Comparison of ENCODE assay signal across 9 mouse cellular contexts in genomic region chr11:111445764-111446163, GRCm38 (mm10).
A peak's percentile ranks its signal among the peaks of the same experiment; 100 is the strongest.
DNase-seq lines count a peak whose midpoint lies in the region; ATAC-seq lines count a peak whose summit lies in the region.
"Had no signal": no experiment of that assay in that cellular context is flagged by ENCODE, and none has a peak within 500 bp of the region (broad histone marks: within the 10 kb centered on the region; RNA-seq: fewer than 3 reads in every experiment).

No protein-coding gene starts in this region.

- intact Hi-C loops in heart, postnatal 36 days (cut with DNase I), result loop anchor here (1.0 to 5.0 kb wide), 6 partner anchors 77 to 946 kb away; partner anchors contain the start of gene Kcnj2

- ATAC-seq in neural tube, embryonic 11.5 days (ENCODE audit: insufficient read depth, low FRiP score, low TSS enrichment), result no peak
- ATAC-seq in neural tube, embryonic 15.5 days (ENCODE audit: low FRiP score), result no peak

- DNase-seq in heart, adult 8-10 months (ENCODE audit: low spot score), result peak; percentile 39
- DNase-seq in heart, postnatal 36 days, result no peak
- peak; percentile 44 for DNase-seq in neural tube, embryonic 11.5 days (ENCODE audit: low spot score)
- DNase-seq in fibroblast of lung, adult 2 months (ENCODE audit: low read depth), result peak; percentile 40
- peak; percentile 49 for DNase-seq in retina, postnatal 7 days (ENCODE audit: low read depth, low spot score)
- DNase-seq in gastrocnemius, postnatal 25 days, result no peak
- DNase-seq in thymus, postnatal 14 days, result no peak
- DNase-seq: liver, embryonic 13.5 days had no signal

- H3K9ac ChIP-seq in neural tube, embryonic 11.5 days (ENCODE audit: low read length), result no peak overlapping the region
- no peak overlapping the region for H3K9ac ChIP-seq in neural tube, embryonic 15.5 days (replicated peaks)
- H3K9ac ChIP-seq: liver, embryonic 13.5 days had no signal

- no peak overlapping the region for H3K4me3 ChIP-seq in neural tube, embryonic 11.5 days (ENCODE audit: low read depth, low read length)
- H3K4me3 ChIP-seq in neural tube, embryonic 15.5 days (replicated peaks), result no peak overlapping the region
- H3K4me3 ChIP-seq: liver, embryonic 13.5 days had no signal

- no peaks in the 10 kb centered on the region for H3K27me3 ChIP-seq in neural tube, embryonic 11.5 days (ENCODE audit: control insufficient read depth, insufficient read depth, low read length)
- H3K27me3 ChIP-seq in neural tube, embryonic 15.5 days (replicated peaks), result no peaks in the 10 kb centered on the region
- H3K27me3 ChIP-seq: liver, embryonic 13.5 days had no signal

- no peaks in the 10 kb centered on the region for H3K36me3 ChIP-seq in neural tube, embryonic 11.5 days (ENCODE audit: control insufficient read depth, insufficient read depth, low read length)
- H3K36me3 ChIP-seq in neural tube, embryonic 15.5 days, result no peaks in the 10 kb centered on the region
- H3K36me3 ChIP-seq: liver, embryonic 13.5 days had no signal

- no peak overlapping the region for H3K27ac ChIP-seq in neural tube, embryonic 11.5 days (ENCODE audit: low read depth, low read length)
- H3K27ac ChIP-seq in neural tube, embryonic 15.5 days (replicated peaks), result no peak overlapping the region
- H3K27ac ChIP-seq: liver, embryonic 13.5 days had no signal

- WGBS in neural tube, embryonic 11.5 days, result 11% methylated on average over 4 of the region's 4 CpGs
- WGBS in neural tube, embryonic 15.5 days, result 15% methylated on average over 4 of the region's 4 CpGs

- H3K4me2 ChIP-seq in neural tube, embryonic 11.5 days (ENCODE audit: low read depth), result no peak overlapping the region
- H3K4me2 ChIP-seq in neural tube, embryonic 15.5 days, result no peak overlapping the region
- H3K4me2 ChIP-seq: liver, embryonic 13.5 days had no signal

- no peaks in the 10 kb centered on the region for H3K4me1 ChIP-seq in neural tube, embryonic 11.5 days (ENCODE audit: control insufficient read depth, insufficient read depth, low read length)
- H3K4me1 ChIP-seq in neural tube, embryonic 15.5 days, result no peaks in the 10 kb centered on the region
- H3K4me1 ChIP-seq: liver, embryonic 13.5 days had no signal

- H3K9me3 ChIP-seq in neural tube, embryonic 11.5 days (ENCODE audit: control insufficient read depth, low read length), result no peaks in the 10 kb centered on the region
- H3K9me3 ChIP-seq in neural tube, embryonic 15.5 days (replicated peaks), result no peaks in the 10 kb centered on the region
- H3K9me3 ChIP-seq: liver, embryonic 13.5 days had no signal

Comparison
In these comparisons a context has a peak if more than half of its experiments do, and no peak if none do; other contexts are left out.
1. DNase-seq: peak in heart, adult 8-10 months (single experiment), neural tube, embryonic 11.5 days (single experiment), fibroblast of lung, adult 2 months (single experiment) and retina, postnatal 7 days (single experiment); none in heart, postnatal 36 days (0 of 2), gastrocnemius, postnatal 25 days (single experiment) and thymus, postnatal 14 days (single experiment).